Mouse (Mus musculus) intestine, postnatal 0 days (tissue): Measurements from ENCODE around the gene Dhx9. TPM values are rescaled to one million over a fixed set of nuclear protein-coding genes. Genes with fewer than 3 reads are reported as not detected.
A peak's percentile ranks its signal among the peaks of the same experiment; 100 is the strongest.

Source experiments
- ATAC-seq: fragments of 200-750 bp; cut with Nextera tagmentation; 2 replicates; pipeline ENCODE4 v1.8.0; 2017; ENCODE audit warnings: mild to moderate bottlenecking, moderate TSS enrichment, moderate library complexity
- H3K27ac ChIP-seq: fragments of 300-500 bp; sonication (generic); 2 replicates; pipeline ENCODE4 v1.5.1; 2014; ENCODE audit warnings: mild to moderate bottlenecking, low read depth, low read length, moderate library complexity
- H3K27me3 ChIP-seq: fragments of 300-500 bp; sonication (generic); replicated peaks from 2 replicates; pipeline ENCODE4 v1.6.1; 2014; ENCODE audit warnings: low read length, mixed read lengths; ENCODE audit not compliant: control insufficient read depth, insufficient read depth
- H3K36me3 ChIP-seq: fragments of 300-500 bp; sonication (generic); 2 replicates; pipeline ENCODE4 v1.6.1; 2014; ENCODE audit warnings: mild to moderate bottlenecking, moderate library complexity; ENCODE audit not compliant: control insufficient read depth, insufficient read depth
- H3K4me1 ChIP-seq: fragments of 300-500 bp; sonication (generic); replicated peaks from 2 replicates; pipeline ENCODE4 v1.6.1; 2014; ENCODE audit warnings: antibody characterized with exemption, low read length, mixed read lengths; ENCODE audit not compliant: control insufficient read depth, insufficient read depth
- H3K4me2 ChIP-seq: fragments of 300-500 bp; sonication (generic); replicated peaks from 2 replicates; pipeline ENCODE4 v1.6.1; 2014; ENCODE audit warnings: low read depth, mild to moderate bottlenecking, moderate library complexity
- H3K4me3 ChIP-seq: fragments of 300-500 bp; sonication (generic); 2 replicates; pipeline ENCODE4 v1.5.1; 2014; ENCODE audit warnings: low read depth, low read length
- H3K9ac ChIP-seq: fragments of 300-500 bp; sonication (generic); 2 replicates; pipeline ENCODE4 v1.6.1; 2014; ENCODE audit warnings: mild to moderate bottlenecking, low read depth, low read length
- H3K9me3 ChIP-seq: fragments of 300-500 bp; sonication (generic); 2 replicates; pipeline ENCODE4 v1.6.1; 2016; ENCODE audit warnings: mixed run types; ENCODE audit not compliant: control insufficient read depth
- CTCF ChIP-seq: sonication (generic); IDR thresholded peaks from 2 replicates; pipeline ENCODE4 v1.5.1; 2016; ENCODE audit warnings: low read depth, mild to moderate bottlenecking, control low read depth, antibody characterized with exemption, moderate library complexity
- WGBS: fragments of 180-500 bp; shearing (Covaris S2); extraction: QIAGEN DNeasy Blood & Tissue Kit; methylation state at CpG from one replicate; pipeline ENCODE4 v1.1.7; 2014; 5-methylcytosine and 5-hydroxymethylcytosine counted together
- polyA plus RNA-seq: library from polyadenylated mRNA; unstranded; fragments of >200 nt; fragmentation: Nextera tagmentation; extraction: Ambion mirVana; gene quantifications from 2 replicates; pipeline ENCODE4 v1.2.1, GENCODE M21; 2015

Gene Dhx9
- polyA plus RNA-seq, 1 experiment from 2014 or later = 14.1 TPM

- Histone ChIP-seq H3K9me3 (no peaks in the 10 kb centered on the region), H3K9ac (no peak overlapping the region), H3K4me2 (no peak overlapping the region), H3K27ac (no peak overlapping the region), H3K4me3 (no peak overlapping the region), H3K36me3 (no peaks in the 10 kb centered on the region), H3K27me3 (no peaks in the 10 kb centered on the region), H3K4me1 (no peaks in the 10 kb centered on the region)
- 0 out of 2 replicates have a peak, but pooled peaks have one; percentile 2 for TF ChIP-seq CTCF
- ATAC-seq = no peak
- 96% methylated on average over 20 of the region's 20 CpGs for WGBS
Observed at GRCm38 (mm10) chr1:153446120-153446831, 41.2 kb downstream of the Dhx9 start.

- Histone ChIP-seq H3K9ac (no peak overlapping the region), H3K27me3 (no peaks in the 10 kb centered on the region), H3K4me1 (no peaks in the 10 kb centered on the region), H3K4me3 (no peak overlapping the region), H3K9me3 (no peaks in the 10 kb centered on the region), H3K27ac (no peak overlapping the region), H3K36me3 (no peaks in the 10 kb centered on the region), H3K4me2 (no peak overlapping the region)
- no peak for ATAC-seq
- WGBS = 79% methylated on average over 4 of the region's 4 CpGs
- no peak for TF ChIP-seq CTCF
Observed at GRCm38 (mm10) chr1:153443632-153444031, 43.8 kb downstream of the Dhx9 start.

GRCm38 (mm10) chr1:153443019-153443418 is 44.4 kb downstream of the Dhx9 start:
- Histone ChIP-seq H3K4me1 (no peaks in the 10 kb centered on the region), H3K27me3 (no peaks in the 10 kb centered on the region), H3K36me3 (no peaks in the 10 kb centered on the region), H3K9me3 (no peaks in the 10 kb centered on the region), H3K4me2 (no peak overlapping the region), H3K27ac (no peak overlapping the region), H3K9ac (no peak overlapping the region), H3K4me3 (no peak overlapping the region)
- no peak for ATAC-seq
- 79% methylated on average over 1 of the region's 1 CpGs for WGBS
- no peak for TF ChIP-seq CTCF

GRCm38 (mm10) chr1:153441656-153442055 is 45.8 kb downstream of the Dhx9 start:
- no peak overlapping the region for H3K27ac ChIP-seq
- WGBS = 82% methylated on average over 3 of the region's 3 CpGs
- no peaks in the 10 kb centered on the region for H3K36me3 ChIP-seq
- no peaks in the 10 kb centered on the region for H3K9me3 ChIP-seq
- no peak overlapping the region for H3K4me2 ChIP-seq
- TF ChIP-seq CTCF = no peak
- H3K4me3 ChIP-seq = no peak overlapping the region
- H3K27me3 ChIP-seq = no peaks in the 10 kb centered on the region
- ATAC-seq = no peak
- no peak overlapping the region for H3K9ac ChIP-seq
- no peaks in the 10 kb centered on the region for H3K4me1 ChIP-seq

DNA sequence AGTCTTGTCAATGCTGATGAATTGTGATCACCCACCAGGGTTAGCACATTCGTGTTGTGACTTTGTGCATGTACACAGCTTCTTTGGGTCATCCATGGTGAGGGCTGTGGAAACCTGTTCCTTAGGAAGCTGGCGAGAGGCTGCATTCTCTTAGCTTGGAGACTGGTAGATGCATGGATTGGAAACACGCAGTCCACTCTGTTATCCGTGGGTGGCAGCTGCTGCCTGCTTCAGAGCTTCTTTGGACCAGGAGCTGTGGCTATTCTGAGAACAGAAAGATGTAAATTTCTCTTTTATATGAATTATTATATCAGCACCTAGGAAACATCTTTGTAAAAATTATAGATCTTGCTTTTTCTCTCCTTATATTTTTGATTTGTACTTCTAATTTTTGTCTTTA is 46.7 kb downstream of the Dhx9 start:
- no peak for TF ChIP-seq CTCF
- H3K27me3 ChIP-seq = no peaks in the 10 kb centered on the region
- no peaks in the 10 kb centered on the region for H3K4me1 ChIP-seq
- H3K4me3 ChIP-seq = no peak overlapping the region
- no peaks in the 10 kb centered on the region for H3K9me3 ChIP-seq
- WGBS = 91% methylated on average over 4 of the region's 4 CpGs
- H3K4me2 ChIP-seq = no peak overlapping the region
- no peak overlapping the region for H3K27ac ChIP-seq
- no peak for ATAC-seq
- no peak overlapping the region for H3K9ac ChIP-seq
- no peaks in the 10 kb centered on the region for H3K36me3 ChIP-seq

DNA sequence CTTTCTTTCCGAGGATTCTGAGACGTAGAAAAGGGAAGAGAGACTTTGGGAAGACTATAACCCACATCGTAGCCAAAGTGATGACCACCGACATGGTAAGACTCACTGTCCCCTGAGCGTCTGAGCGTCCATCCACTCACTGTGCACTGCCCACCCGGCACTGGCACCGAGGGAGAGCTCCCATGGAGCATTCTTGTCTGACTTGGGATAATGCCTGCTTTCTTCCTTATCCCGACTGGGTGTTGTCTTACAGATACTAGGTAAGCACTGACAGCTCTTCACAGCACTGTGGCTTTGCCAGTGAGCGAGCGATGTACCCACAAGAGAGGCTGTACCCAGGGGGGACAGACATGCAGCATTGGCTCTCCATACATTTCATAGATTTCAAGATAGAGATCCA is 49.9 kb downstream of the Dhx9 start:
- 88% methylated on average over 11 of the region's 11 CpGs for WGBS
- Histone ChIP-seq H3K27ac (no peak overlapping the region), H3K4me1 (no peaks in the 10 kb centered on the region), H3K9ac (no peak overlapping the region), H3K4me3 (no peak overlapping the region), H3K36me3 (no peaks in the 10 kb centered on the region), H3K9me3 (no peaks in the 10 kb centered on the region), H3K27me3 (no peaks in the 10 kb centered on the region), H3K4me2 (no peak overlapping the region)
- no peak for ATAC-seq
- TF ChIP-seq CTCF = no peak
